Mouse (Mus musculus) MEL (cell line): ENCODE measurements at regions not wholly inside any gene's neighbourhood (a gene's known extent, or its start where the extent isn't known, plus 50 kb on each side); places are given as distances from the start of the nearest gene placed in this dataset.

Experiments
- DNase-seq: peaks from one replicate; pipeline ENCODE4 v3.0.0; 2011; ENCODE audit warnings: low read depth, low spot score
- H3K27ac ChIP-seq: 2 replicates; pipeline ENCODE4 v1.5.1; 2012; ENCODE audit warnings: low read depth, mild to moderate bottlenecking, control low read depth, low read length, moderate library complexity; ENCODE audit not compliant: control insufficient read depth
- H3K27me3 ChIP-seq, 2 experiments: fragments of 150-350 bp in 1 of 2; sonication (generic) in 1 of 2; 2 replicates each; pipeline ENCODE4 v1.6.1; 2012; ENCODE audit warnings: low read length in 2 of 2, mild to moderate bottlenecking in 2 of 2, improper control_type of control experiment in 1 of 2, moderate library complexity in 1 of 2; ENCODE audit not compliant: insufficient read depth in 2 of 2, control insufficient read depth in 1 of 2
- H3K36me3 ChIP-seq, 2 experiments: 2 replicates each; pipeline ENCODE4 v1.6.1; 2012 to 2014; ENCODE audit warnings: low read length in 2 of 2, improper control_type of control experiment in 1 of 2, inconsistent platforms in 1 of 2, mild to moderate bottlenecking in 1 of 2; ENCODE audit not compliant: insufficient read depth in 2 of 2, control insufficient read depth in 1 of 2
- H3K4me1 ChIP-seq, 2 experiments: fragments of 150-350 bp in 1 of 2; sonication (generic) in 1 of 2; 2 replicates each; pipeline ENCODE4 v1.6.1; 2012; ENCODE audit warnings: low read length in 2 of 2, improper control_type of control experiment in 1 of 2, mild to moderate bottlenecking in 1 of 2; ENCODE audit not compliant: insufficient read depth in 2 of 2, control insufficient read depth in 1 of 2
- H3K4me3 ChIP-seq, 2 experiments: fragments of 150-350 bp in 1 of 2; sonication (generic) in 1 of 2; 2 replicates each; pipeline ENCODE4 v1.5.1; 2012; ENCODE audit warnings: low read depth in 2 of 2, low read length in 2 of 2, mild to moderate bottlenecking in 2 of 2, moderate library complexity in 2 of 2, control low read depth in 1 of 2, improper control_type of control experiment in 1 of 2; ENCODE audit not compliant: control insufficient read depth in 1 of 2, insufficient read depth in 1 of 2
- H3K79me2 ChIP-seq: 2 replicates; pipeline ENCODE4 v1.6.1; 2012; ENCODE audit warnings: mild to moderate bottlenecking, low read length, moderate library complexity; ENCODE audit not compliant: control insufficient read depth, poor library complexity, insufficient read depth
- H3K9ac ChIP-seq: 2 replicates; pipeline ENCODE4 v1.6.1; 2012; ENCODE audit warnings: low read depth, mild to moderate bottlenecking, control low read depth, low read length, moderate library complexity; ENCODE audit not compliant: control insufficient read depth, poor library complexity, severe bottlenecking
- H3K9me3 ChIP-seq: fragments of 150-350 bp; sonication (generic); replicated peaks from 2 replicates; pipeline ENCODE4 v1.6.1; 2012; ENCODE audit warnings: mild to moderate bottlenecking, low read length, improper control_type of control experiment, moderate library complexity; ENCODE audit not compliant: insufficient read depth
- BHLHE40 ChIP-seq: IDR thresholded peaks from 2 replicates; pipeline ENCODE4 v1.6.1; 2012; ENCODE audit warnings: low read depth, mild to moderate bottlenecking, inconsistent platforms, low read length, improper control_type of control experiment, borderline replicate concordance
- CHD1 ChIP-seq: IDR thresholded peaks from 2 replicates; pipeline ENCODE4 v1.6.1; 2012; ENCODE audit warnings: low read depth, mild to moderate bottlenecking, inconsistent platforms, low read length, improper control_type of control experiment
- CHD2 ChIP-seq: IDR thresholded peaks from 2 replicates; pipeline ENCODE4 v1.6.1; 2011; ENCODE audit warnings: low read length, improper control_type of control experiment
- GATA1 ChIP-seq: IDR thresholded peaks from 2 replicates; pipeline ENCODE4 v1.6.1; 2011; ENCODE audit warnings: low read depth, low read length, improper control_type of control experiment
- HCFC1 ChIP-seq: IDR thresholded peaks from 2 replicates; pipeline ENCODE4 v1.6.1; 2012; ENCODE audit warnings: low read depth, mild to moderate bottlenecking, inconsistent platforms, low read length, improper control_type of control experiment, moderate library complexity
- JUND ChIP-seq: IDR thresholded peaks from 2 replicates; pipeline ENCODE4 v1.6.1; 2011; ENCODE audit warnings: low read depth, mild to moderate bottlenecking, improper control_type of control experiment, low read length
- KAT2A ChIP-seq: conservative IDR thresholded peaks from 2 replicates; pipeline ENCODE4 v1.6.1; 2012; ENCODE audit warnings: low read depth, low read length, improper control_type of control experiment, inconsistent platforms
- MAFK ChIP-seq: IDR thresholded peaks from 2 replicates; pipeline ENCODE4 v1.6.1; 2011; ENCODE audit warnings: low read depth, mild to moderate bottlenecking, low read length, improper control_type of control experiment, borderline replicate concordance
- MAZ ChIP-seq: IDR thresholded peaks from 2 replicates; pipeline ENCODE4 v1.6.1; 2012; ENCODE audit warnings: low read depth, mild to moderate bottlenecking, inconsistent platforms, low read length, improper control_type of control experiment
- NRF1 ChIP-seq: IDR thresholded peaks from 2 replicates; pipeline ENCODE4 v1.6.1; 2014; ENCODE audit warnings: low read depth, mild to moderate bottlenecking, inconsistent platforms, low read length, improper control_type of control experiment, moderate library complexity; ENCODE audit not compliant: poor library complexity, insufficient read depth, severe bottlenecking
- POLR2A ChIP-seq, 2 experiments: IDR thresholded peaks; 2 replicates each; pipeline ENCODE4 v1.6.1; 2011 to 2012; ENCODE audit warnings: low read length in 2 of 2, mild to moderate bottlenecking in 2 of 2, control low read depth in 1 of 2, improper control_type of control experiment in 1 of 2, low read depth in 1 of 2, moderate library complexity in 1 of 2; ENCODE audit not compliant: control insufficient read depth in 1 of 2, insufficient read depth in 1 of 2, poor library complexity in 1 of 2
- POLR2AphosphoS2 ChIP-seq: IDR thresholded peaks from 2 replicates; pipeline ENCODE4 v1.6.1; 2011; ENCODE audit warnings: low read length, improper control_type of control experiment
- POLR2AphosphoS5 ChIP-seq: IDR thresholded peaks from 2 replicates; pipeline ENCODE4 v1.6.1; 2012; ENCODE audit warnings: low read depth, borderline replicate concordance, mild to moderate bottlenecking, inconsistent platforms, low read length, moderate library complexity, mixed read lengths
- SMC3 ChIP-seq: IDR thresholded peaks from 2 replicates; pipeline ENCODE4 v1.6.1; 2011; ENCODE audit warnings: low read depth, low read length, improper control_type of control experiment
- TAL1 ChIP-seq: IDR thresholded peaks from 2 replicates; pipeline ENCODE4 v1.6.1; 2012; ENCODE audit warnings: mild to moderate bottlenecking, inconsistent platforms, low read length, moderate library complexity, mixed read lengths
- UBTF ChIP-seq: IDR thresholded peaks from 2 replicates; pipeline ENCODE4 v1.6.1; 2012; ENCODE audit warnings: low read depth, mild to moderate bottlenecking, inconsistent platforms, low read length, improper control_type of control experiment, moderate library complexity, borderline replicate concordance; ENCODE audit not compliant: insufficient read depth
- USF2 ChIP-seq, 2 experiments: IDR thresholded peaks; 2 replicates each; pipeline ENCODE4 v1.6.1; 2011 to 2012; ENCODE audit warnings: improper control_type of control experiment in 2 of 2, low read length in 2 of 2, borderline replicate concordance in 1 of 2, inconsistent platforms in 1 of 2, low read depth in 1 of 2, mild to moderate bottlenecking in 1 of 2; ENCODE audit not compliant: insufficient read depth in 1 of 2
- ZC3H11A ChIP-seq: IDR thresholded peaks from 2 replicates; pipeline ENCODE4 v1.6.1; 2012; ENCODE audit warnings: low read depth, mild to moderate bottlenecking, inconsistent platforms, low read length, improper control_type of control experiment
- ZKSCAN1 ChIP-seq: IDR thresholded peaks from 2 replicates; pipeline ENCODE4 v1.6.1; 2012; ENCODE audit warnings: low read depth, mild to moderate bottlenecking, inconsistent platforms, low read length, improper control_type of control experiment, moderate library complexity
- ZNF384 ChIP-seq: IDR thresholded peaks from 2 replicates; pipeline ENCODE4 v1.6.1; 2012; ENCODE audit warnings: low read depth, mild to moderate bottlenecking, inconsistent platforms, low read length, improper control_type of control experiment

- H3K9me3 ChIP-seq: no peaks in the 10 kb centered on the region
- no peak for TF ChIP-seq NRF1
- TF ChIP-seq BHLHE40: no peak
- TF ChIP-seq POLR2AphosphoS2: no peak
- no peak for TF ChIP-seq HCFC1
- no peak for TF ChIP-seq ZKSCAN1
- no peak for TF ChIP-seq JUND
- no peak for TF ChIP-seq KAT2A
- no peak for TF ChIP-seq USF2 (IDR thresholded peaks at IDR 0.05; ENCODE audit: borderline replicate concordance in 1 of 2, insufficient read depth in 1 of 2, low read depth in 1 of 2, low read length in 2 of 2)
- no peak for TF ChIP-seq ZNF384
- no peak for TF ChIP-seq GATA1
- TF ChIP-seq MAZ: no peak
- no peak for TF ChIP-seq CHD2
- no peak for TF ChIP-seq POLR2AphosphoS5
- no peak for TF ChIP-seq TAL1
- TF ChIP-seq POLR2A (IDR thresholded peaks at IDR 0.05; ENCODE audit: control insufficient read depth in 1 of 2, insufficient read depth in 1 of 2, low read depth in 1 of 2, low read length in 2 of 2, poor library complexity in 1 of 2): no peak
- TF ChIP-seq, all 39 proteins: peak for 0
- Histone ChIP-seq H3K79me2 (no peaks in the 10 kb centered on the region), H3K27ac (no peak overlapping the region), H3K36me3 (no peaks in the 10 kb centered on the region), H3K9ac (no peak overlapping the region), H3K4me3 (no peak overlapping the region), H3K4me1 (no peaks in the 10 kb centered on the region), H3K27me3 (no peaks in the 10 kb centered on the region)
- no peak for DNase-seq
Measured at GRCm38 (mm10) chr15:31096206-31096605, 127.9 kb upstream of the Dap start.

- no peaks in the 10 kb centered on the region for H3K9me3 ChIP-seq
- H3K4me3 ChIP-seq: no peak overlapping the region
- no peak for DNase-seq
- no peaks in the 10 kb centered on the region for H3K27me3 ChIP-seq
- no peaks in the 10 kb centered on the region for H3K79me2 ChIP-seq
- no peak for TF ChIP-seq POLR2AphosphoS5
- TF ChIP-seq USF2 (IDR thresholded peaks at IDR 0.05; ENCODE audit: borderline replicate concordance in 1 of 2, insufficient read depth in 1 of 2, low read depth in 1 of 2, low read length in 2 of 2): no peak
- no peak for TF ChIP-seq CHD1
- TF ChIP-seq MAFK: no peak
- TF ChIP-seq GATA1: no peak
- TF ChIP-seq POLR2A (IDR thresholded peaks at IDR 0.05; ENCODE audit: control insufficient read depth in 1 of 2, insufficient read depth in 1 of 2, low read depth in 1 of 2, low read length in 2 of 2, poor library complexity in 1 of 2): no peak
- no peak for TF ChIP-seq CHD2
- no peak for TF ChIP-seq SMC3
- TF ChIP-seq UBTF: no peak
- no peak for TF ChIP-seq POLR2AphosphoS2
- TF ChIP-seq ZC3H11A: no peak
- H3K9ac ChIP-seq: no peak overlapping the region
- no peaks in the 10 kb centered on the region for H3K36me3 ChIP-seq
- no peaks in the 10 kb centered on the region for H3K4me1 ChIP-seq
- no peak overlapping the region for H3K27ac ChIP-seq
Measured at GRCm38 (mm10) chr15:31097301-31097700, 126.8 kb upstream of the Dap start.
